Mouse (Mus musculus): ENCODE measurements around the gene Tceal5. TPM values are rescaled to one million over a fixed set of nuclear protein-coding genes. Genes with fewer than 3 reads are reported as not detected.

The Tceal5 gene
- polyA plus RNA-seq, 1 experiment from 2014 or later: 1.6 TPM

- peak overlapping the region; percentile 94 for H3K27ac ChIP-seq (ENCODE audit: low read depth)
- TF ChIP-seq CTCF (IDR thresholded peaks at IDR 0.05; ENCODE audit: low read depth): no peak
- DNase-seq (peak; percentile 84), ATAC-seq (ENCODE audit: insufficient read depth) (peak; percentile 62)
- no peaks in the 10 kb centered on the region for H3K4me1 ChIP-seq (ENCODE audit: insufficient read depth)
- 0 out of 2 replicates have a peak, but pooled peaks cover 7% of the 10 kb centered on the region for H3K36me3 ChIP-seq (ENCODE audit: insufficient read depth)
- peak overlapping the region; percentile 77 for H3K9ac ChIP-seq
- WGBS: 11% methylated on average over 24 of the region's 24 CpGs
- no peaks in the 10 kb centered on the region for H3K27me3 ChIP-seq (ENCODE audit: insufficient read depth, low read length)
- peak overlapping the region; percentile 64 for H3K4me2 ChIP-seq
- peak overlapping the region; percentile 61 for H3K4me3 ChIP-seq (ENCODE audit: low read depth, low read length)
- H3K9me3 ChIP-seq (ENCODE audit: low read depth, low read length): no peaks in the 10 kb centered on the region
Observed at GRCm38 (mm10) chrX:136171189-136172117, 32.2 kb downstream of the Tceal5 start.

DNA sequence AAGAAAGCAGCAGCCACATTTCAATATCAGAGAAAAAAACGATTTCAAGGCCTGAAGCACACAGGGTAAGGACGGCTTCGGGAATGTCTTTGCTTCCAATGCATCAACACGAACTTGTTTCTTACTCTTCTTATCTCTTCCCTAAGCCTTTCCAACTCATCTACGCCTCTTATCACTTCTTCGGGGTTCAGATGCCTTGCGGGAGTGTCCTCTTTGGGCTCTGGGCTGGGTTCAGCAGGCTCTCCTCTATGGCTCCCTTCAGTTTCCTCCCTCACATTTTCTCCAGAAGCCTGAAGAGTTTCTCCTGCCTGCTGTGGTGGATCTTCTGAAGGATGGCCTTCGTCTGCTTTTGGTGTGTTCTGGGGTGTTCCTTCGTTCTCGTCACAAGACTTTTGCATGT is 33.1 kb downstream of the Tceal5 start:
- H3K27ac ChIP-seq (ENCODE audit: low read depth): no peak overlapping the region
- ATAC-seq (ENCODE audit: insufficient read depth): no peak
- WGBS: 28% methylated on average over 10 of the region's 10 CpGs
- no peaks in the 10 kb centered on the region for H3K4me1 ChIP-seq (ENCODE audit: insufficient read depth)
- TF ChIP-seq CTCF (IDR thresholded peaks at IDR 0.05; ENCODE audit: low read depth): no peak
- peak overlapping the region; percentile 40; the same call in 1 of the 2 replicates for H3K9ac ChIP-seq
- H3K27me3 ChIP-seq (ENCODE audit: insufficient read depth, low read length): no peaks in the 10 kb centered on the region
- peak overlapping the region; percentile 61 for H3K4me3 ChIP-seq (ENCODE audit: low read depth, low read length)
- 0 out of 2 replicates have a peak, but pooled peaks cover 7% of the 10 kb centered on the region for H3K36me3 ChIP-seq (ENCODE audit: insufficient read depth)
- peak overlapping the region; percentile 64 for H3K4me2 ChIP-seq
- DNase-seq: no peak
- no peaks in the 10 kb centered on the region for H3K9me3 ChIP-seq (ENCODE audit: low read depth, low read length)

Small RNA genes within 50 kb of the gene (microRNA-seq; reads per million reads assigned to microRNA genes)
- not detected for gene Mir6383 (ENCODE audit: borderline number of aligned reads)

Other genes starting within 250 kb of the Tceal5 start
- 66.9 and 68.9 TPM in 2 replicates for gene Arxes2, start 210.1 kb downstream of the Tceal5 start, polyA plus RNA-seq (2014; fragmentation: Nextera tagmentation; extraction: Ambion mirVana)
- gene Arxes1, start 170.5 kb downstream of the Tceal5 start, polyA plus RNA-seq (2014; fragmentation: Nextera tagmentation; extraction: Ambion mirVana): 31.1 and 32.9 TPM in 2 replicates
- gene Bex2, start 135.6 kb downstream of the Tceal5 start, polyA plus RNA-seq (2014; fragmentation: Nextera tagmentation; extraction: Ambion mirVana): 55.6 and 64.8 TPM in 2 replicates
- gene Nxf3, start 118.6 kb downstream of the Tceal5 start, polyA plus RNA-seq (2014; fragmentation: Nextera tagmentation; extraction: Ambion mirVana): 0.12 TPM in 1 of 2 replicates, not detected in the other
- gene Bex4, start 64.9 kb downstream of the Tceal5 start, polyA plus RNA-seq (2014; fragmentation: Nextera tagmentation; extraction: Ambion mirVana): 128 and 138 TPM in 2 replicates
- 193 and 206 TPM in 2 replicates for gene Tceal8, start 31.5 kb downstream of the Tceal5 start, polyA plus RNA-seq (2014; fragmentation: Nextera tagmentation; extraction: Ambion mirVana)
- 0.20 and 0.51 TPM in 2 replicates for gene Tceal7, start 10.9 kb upstream of the Tceal5 start, polyA plus RNA-seq (2014; fragmentation: Nextera tagmentation; extraction: Ambion mirVana)
- 82.9 and 85.9 TPM in 2 replicates for gene Bex1, start 11.6 kb upstream of the Tceal5 start, polyA plus RNA-seq (2014; fragmentation: Nextera tagmentation; extraction: Ambion mirVana)
- gene Tceal9, start 41.2 kb upstream of the Tceal5 start, polyA plus RNA-seq (2014; fragmentation: Nextera tagmentation; extraction: Ambion mirVana): 592 and 639 TPM in 2 replicates
- 513 and 523 TPM in 2 replicates for gene Bex3, start 66.4 kb upstream of the Tceal5 start, polyA plus RNA-seq (2014; fragmentation: Nextera tagmentation; extraction: Ambion mirVana)

Data from lung, embryonic 14.5 days (tissue).